Mouse (Mus musculus) gastrocnemius, postnatal 4 days (tissue): ENCODE results near the gene Car8. TPM values are rescaled to one million over a fixed set of nuclear protein-coding genes. Genes with fewer than 3 reads are reported as not detected.

Experiments used
- DNase-seq, 2 experiments: peaks; one replicate each; pipeline ENCODE4 v3.0.0; 2021 to 2022; ENCODE audit warnings: low spot score in 2 of 2, mixed read lengths in 2 of 2
- long read RNA-seq, 2 experiments: library from polyadenylated mRNA; stranded (forward); transcript quantifications; one replicate each; pipeline ENCODE4 v2.0.0; 2021
- total RNA-seq, 2 experiments: library from RNA; stranded (reverse); gene quantifications; 2 replicates each; pipeline ENCODE4 v1.2.3; 2021

Car8 gene
- total RNA-seq, result 1 to 10 TPM; 2.3 to 3.1 TPM
- long read RNA-seq, experiment 1, partial matches to known transcripts, result 0 of 3 reads
- long read RNA-seq, experiment 1, other reads (novel, unspliced or antisense), result 1 of 3 reads
- long read RNA-seq, experiment 2, partial matches to known transcripts, result 0 of 1 reads
- long read RNA-seq, experiment 2, other reads (novel, unspliced or antisense), result 0 of 1 reads

- peak; percentile 27 to 35 for DNase-seq
These were observed at the start of gene Car8 for GRCm38 (mm10) chr4:8238560-8239305. TSS of gene Car8 (minus strand) at chr4:8239041.

GRCm38 (mm10) chr4:8284934-8285333 is 46.1 kb upstream of the Car8 start:
- DNase-seq, result no peak

GRCm38 (mm10) chr4:8278159-8278558 is 39.3 kb upstream of the Car8 start:
- DNase-seq, result no peak

GRCm38 (mm10) chr4:8249805-8250204 is 11.0 kb upstream of the Car8 start:
- DNase-seq, result no peak

GRCm38 (mm10) chr4:8245495-8246063 is 6.7 kb upstream of the Car8 start:
- no peak for DNase-seq

GRCm38 (mm10) chr4:8245062-8245461 is 6.2 kb upstream of the Car8 start:
- DNase-seq, result no peak

GRCm38 (mm10) chr4:8239699-8240098 is 858 bp upstream of the Car8 start:
- no peak for DNase-seq

GRCm38 (mm10) chr4:8239306-8239670 is 447 bp upstream of the Car8 start:
- no peak for DNase-seq

- DNase-seq, result no peak
These were observed 6.3 kb downstream of the Car8 start for GRCm38 (mm10) chr4:8232393-8233111.

GRCm38 (mm10) chr4:8231291-8231871 is 7.5 kb downstream of the Car8 start:
- no peak for DNase-seq

- DNase-seq, result no peak
These were observed 9.1 kb downstream of the Car8 start for GRCm38 (mm10) chr4:8229661-8230298.

GRCm38 (mm10) chr4:8218941-8219340 is 19.9 kb downstream of the Car8 start:
- no peak for DNase-seq

GRCm38 (mm10) chr4:8218004-8218403 is 20.8 kb downstream of the Car8 start:
- DNase-seq, result no peak

- no peak for DNase-seq
These were observed 21.6 kb downstream of the Car8 start for GRCm38 (mm10) chr4:8217272-8217671.

GRCm38 (mm10) chr4:8216551-8216950 is 22.3 kb downstream of the Car8 start:
- DNase-seq, result no peak

GRCm38 (mm10) chr4:8213661-8214060 is 25.2 kb downstream of the Car8 start:
- no peak for DNase-seq

- no peak for DNase-seq
These were observed 25.8 kb downstream of the Car8 start for GRCm38 (mm10) chr4:8212873-8213569.

GRCm38 (mm10) chr4:8210452-8210851 is 28.4 kb downstream of the Car8 start:
- DNase-seq, result no peak

- no peak for DNase-seq
These were observed 30.9 kb downstream of the Car8 start for GRCm38 (mm10) chr4:8207924-8208323.

GRCm38 (mm10) chr4:8206918-8207573 is 31.8 kb downstream of the Car8 start:
- no peak for DNase-seq
